ENCODE assay signal across 8 mouse cellular contexts in genomic region chr3:117438473-117439114, GRCm38 (mm10).
A peak's percentile ranks its signal among the peaks of the same experiment; 100 is the strongest.
DNase-seq lines count a peak whose midpoint lies in the region; ATAC-seq and TF ChIP-seq lines count a peak whose summit lies in the region.

No protein-coding gene starts in this region.

- no peak overlapping the region for H3K4me3 ChIP-seq in liver, embryonic 12.5 days
- no peak overlapping the region for H3K4me3 ChIP-seq in intestine, postnatal 0 days (ENCODE audit: low read depth, low read length)
- no peak overlapping the region for H3K4me3 ChIP-seq in midbrain, embryonic 11.5 days (ENCODE audit: low read depth, low read length)

- no peak overlapping the region for H3K4me2 ChIP-seq in liver, embryonic 12.5 days
- no peak overlapping the region for H3K4me2 ChIP-seq in intestine, postnatal 0 days (replicated peaks; ENCODE audit: low read depth)
- no peak overlapping the region for H3K4me2 ChIP-seq in midbrain, embryonic 11.5 days

- no peaks in the 10 kb centered on the region for H3K27me3 ChIP-seq in liver, embryonic 12.5 days (replicated peaks)
- H3K27me3 ChIP-seq in intestine, postnatal 0 days (replicated peaks; ENCODE audit: control insufficient read depth, insufficient read depth, low read length): no peaks in the 10 kb centered on the region
- no peaks in the 10 kb centered on the region for H3K27me3 ChIP-seq in midbrain, embryonic 11.5 days (ENCODE audit: control insufficient read depth, insufficient read depth, low read length)

- peak; percentile 70 for DNase-seq in liver
- peak; percentile 92 for DNase-seq in embryo, embryonic 10 days (ENCODE audit: low spot score)
- DNase-seq in gastrocnemius, postnatal 10 days: peak; percentile 76
- peak; percentile 78 to 85 for DNase-seq in left cerebral cortex, postnatal 10 days (ENCODE audit: extremely low spot score in 1 of 2, low spot score in 2 of 2)
- DNase-seq in midbrain, embryonic 11.5 days (ENCODE audit: low spot score, missing footprints): peak; percentile 99
- DNase-seq in right cerebral cortex, postnatal 4 days: peak; percentile 95

- intact Hi-C loops in left cerebral cortex, postnatal 10 days (cut with DNase I): loop anchor here (2.0 to 10.0 kb wide), 4 partner anchors 84 to 534 kb away; no protein-coding TSS in a partner anchor

- whole genome bisulfite sequencing in liver, embryonic 12.5 days (ENCODE audit: insufficient replicate concordance): 13% methylated on average over 11 of the region's 11 CpGs
- WGBS in intestine, postnatal 0 days: 20% methylated on average over 11 of the region's 11 CpGs
- WGBS in midbrain, embryonic 11.5 days: 14% methylated on average over 11 of the region's 11 CpGs

- no peak overlapping the region for H3K27ac ChIP-seq in liver, embryonic 12.5 days
- H3K27ac ChIP-seq in intestine, postnatal 0 days (ENCODE audit: low read depth, low read length): no peak overlapping the region
- no peak overlapping the region for H3K27ac ChIP-seq in midbrain, embryonic 11.5 days (ENCODE audit: low read depth, low read length)

- no peaks in the 10 kb centered on the region for H3K36me3 ChIP-seq in liver, embryonic 12.5 days
- H3K36me3 ChIP-seq in intestine, postnatal 0 days (ENCODE audit: control insufficient read depth, insufficient read depth): no peaks in the 10 kb centered on the region
- H3K36me3 ChIP-seq in midbrain, embryonic 11.5 days (ENCODE audit: control insufficient read depth, insufficient read depth, low read length): no peaks in the 10 kb centered on the region

- TF ChIP-seq CTCF in intestine, postnatal 0 days (IDR thresholded peaks at IDR 0.05; ENCODE audit: low read depth): peak; percentile 84

- ATAC-seq in liver, embryonic 12.5 days: no peak
- ATAC-seq in intestine, postnatal 0 days: no peak
- ATAC-seq in midbrain, embryonic 11.5 days (ENCODE audit: low FRiP score): peak; percentile 89

- no peaks in the 10 kb centered on the region for H3K9me3 ChIP-seq in liver, embryonic 12.5 days (replicated peaks)
- H3K9me3 ChIP-seq in intestine, postnatal 0 days (ENCODE audit: control insufficient read depth): no peaks in the 10 kb centered on the region
- no peaks in the 10 kb centered on the region for H3K9me3 ChIP-seq in midbrain, embryonic 11.5 days (ENCODE audit: control insufficient read depth, low read length)

- H3K9ac ChIP-seq in liver, embryonic 12.5 days: no peak overlapping the region
- H3K9ac ChIP-seq in intestine, postnatal 0 days (ENCODE audit: low read depth, low read length): no peak overlapping the region
- H3K9ac ChIP-seq in midbrain, embryonic 11.5 days (ENCODE audit: low read length): no peak overlapping the region

- H3K4me1 ChIP-seq in liver, embryonic 12.5 days: peaks cover 18% of the 10 kb centered on the region
- H3K4me1 ChIP-seq in intestine, postnatal 0 days (replicated peaks; ENCODE audit: control insufficient read depth, insufficient read depth, low read length): no peaks in the 10 kb centered on the region
- H3K4me1 ChIP-seq in midbrain, embryonic 11.5 days (ENCODE audit: control insufficient read depth, insufficient read depth, low read length): no peaks in the 10 kb centered on the region
